Mouse (Mus musculus): ENCODE data around the gene Hnrnpab. TPM values are rescaled to one million over a fixed set of nuclear protein-coding genes. Genes with fewer than 3 reads are reported as not detected.

Gene Hnrnpab
- polyA plus RNA-seq, 1 experiment from 2014 or later: 421 TPM

DNA sequence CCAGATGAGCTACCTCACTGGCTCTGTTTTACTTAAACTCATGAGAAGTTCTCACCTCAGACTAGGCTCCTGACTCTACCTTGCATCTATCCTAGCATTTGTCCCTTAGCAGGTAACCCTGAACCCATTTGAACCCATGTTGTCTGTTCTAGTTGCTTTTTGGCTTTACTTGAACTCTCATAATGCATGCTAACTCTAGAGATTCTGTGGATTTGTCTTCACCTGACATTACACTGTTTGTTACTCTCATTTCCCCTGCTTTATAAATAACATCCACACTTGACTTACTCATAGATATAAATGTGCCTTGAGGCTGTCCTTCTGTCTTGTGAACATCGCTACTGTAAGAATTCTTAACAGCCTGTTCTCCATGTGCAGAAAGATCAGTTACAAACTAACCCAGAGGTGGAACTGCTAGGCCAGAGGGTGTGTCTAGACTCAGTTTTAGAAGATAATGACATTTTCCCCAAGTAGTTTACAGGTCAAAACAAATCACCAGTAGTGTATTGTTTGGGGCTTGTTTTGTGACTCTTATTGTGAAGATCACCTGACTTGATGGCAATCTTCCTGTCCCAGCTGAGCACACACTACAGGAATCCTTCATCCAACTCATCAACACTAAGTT lies 11.1 kb downstream of the Hnrnpab start:
- peaks cover 98% of the 10 kb centered on the region for H3K36me3 ChIP-seq
- 95% methylated on average over 1 of the region's 1 CpGs for WGBS
- ATAC-seq (ENCODE audit: low read depth): no peak

DNA sequence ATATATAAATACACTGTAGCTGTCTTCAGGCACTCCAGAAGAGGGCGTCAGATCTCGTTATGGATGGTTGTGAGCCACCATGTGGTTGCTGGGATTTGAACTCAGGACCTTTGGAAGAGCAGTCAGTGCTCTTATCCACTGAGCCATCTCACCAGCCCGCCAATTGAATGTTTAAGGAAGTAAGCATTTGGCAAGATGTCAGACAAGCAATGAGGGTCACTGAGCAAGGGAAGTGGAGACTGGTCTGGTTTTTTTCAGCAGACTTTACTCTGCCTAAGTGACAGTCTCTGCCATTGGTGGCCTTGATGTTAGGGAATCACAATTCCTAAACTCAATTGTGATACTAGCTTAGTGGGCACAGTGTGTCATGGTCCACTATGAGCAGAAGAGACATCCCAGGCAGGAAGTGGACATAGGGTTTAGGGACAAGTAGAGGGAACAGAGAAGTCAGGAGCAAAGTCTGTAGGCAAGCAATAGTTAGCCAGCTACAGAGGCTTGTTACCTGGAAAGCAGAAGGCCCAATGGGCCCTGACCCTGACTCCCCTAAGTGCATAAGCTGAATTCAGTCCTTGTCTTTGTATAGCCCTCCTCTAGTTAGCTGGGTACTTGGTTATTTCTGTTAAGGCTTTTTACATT lies 11.8 kb downstream of the Hnrnpab start:
- H3K4me3 ChIP-seq: no peak overlapping the region
- H3K4me1 ChIP-seq (replicated peaks): no peaks in the 10 kb centered on the region
- no peaks in the 10 kb centered on the region for H3K27me3 ChIP-seq
- no peak overlapping the region for H3K9ac ChIP-seq
- no peak overlapping the region for H3K27ac ChIP-seq (replicated peaks)
- H3K9me3 ChIP-seq: no peaks in the 10 kb centered on the region
- 77% methylated on average over 3 of the region's 3 CpGs for WGBS
- H3K36me3 ChIP-seq: peaks cover 97% of the 10 kb centered on the region
- ATAC-seq (ENCODE audit: low read depth): no peak
- no peak overlapping the region for H3K4me2 ChIP-seq

More for the DNA sequence above, 11.1 kb downstream of the Hnrnpab start:
- Histone ChIP-seq H3K27ac (replicated peaks) (no peak overlapping the region), H3K4me3 (no peak overlapping the region), H3K4me1 (replicated peaks) (no peaks in the 10 kb centered on the region), H3K27me3 (no peaks in the 10 kb centered on the region), H3K4me2 (no peak overlapping the region), H3K9ac (no peak overlapping the region), H3K9me3 (no peaks in the 10 kb centered on the region)

DNA sequence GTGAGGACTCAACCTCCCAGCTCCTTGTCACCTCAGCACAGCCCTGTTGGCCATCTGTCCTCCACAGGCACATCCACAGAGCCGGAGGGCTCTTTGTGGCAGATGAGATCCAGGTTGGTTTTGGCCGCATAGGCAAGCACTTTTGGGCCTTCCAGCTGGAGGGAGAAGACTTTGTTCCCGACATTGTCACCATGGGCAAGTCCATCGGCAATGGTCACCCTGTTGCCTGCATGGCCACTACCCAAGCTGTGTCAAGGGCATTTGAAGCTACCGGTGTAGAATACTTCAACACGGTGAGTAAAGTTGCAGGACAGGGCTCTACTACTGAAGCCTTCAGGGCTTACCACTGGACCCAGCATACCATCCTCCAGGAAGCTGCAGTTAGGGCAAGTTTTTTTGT lies 12.8 kb downstream of the Hnrnpab start:
- peaks cover 97% of the 10 kb centered on the region for H3K36me3 ChIP-seq
- no peak overlapping the region for H3K4me2 ChIP-seq
- H3K27me3 ChIP-seq: no peaks in the 10 kb centered on the region
- no peak overlapping the region for H3K4me3 ChIP-seq
- H3K27ac ChIP-seq (replicated peaks): no peak overlapping the region
- H3K4me1 ChIP-seq (replicated peaks): no peaks in the 10 kb centered on the region
- 95% methylated on average over 6 of the region's 6 CpGs for WGBS
- ATAC-seq (ENCODE audit: low read depth): 0 out of 2 replicates have a peak, but pooled peaks have one; percentile 4
- no peaks in the 10 kb centered on the region for H3K9me3 ChIP-seq
- H3K9ac ChIP-seq: no peak overlapping the region

DNA sequence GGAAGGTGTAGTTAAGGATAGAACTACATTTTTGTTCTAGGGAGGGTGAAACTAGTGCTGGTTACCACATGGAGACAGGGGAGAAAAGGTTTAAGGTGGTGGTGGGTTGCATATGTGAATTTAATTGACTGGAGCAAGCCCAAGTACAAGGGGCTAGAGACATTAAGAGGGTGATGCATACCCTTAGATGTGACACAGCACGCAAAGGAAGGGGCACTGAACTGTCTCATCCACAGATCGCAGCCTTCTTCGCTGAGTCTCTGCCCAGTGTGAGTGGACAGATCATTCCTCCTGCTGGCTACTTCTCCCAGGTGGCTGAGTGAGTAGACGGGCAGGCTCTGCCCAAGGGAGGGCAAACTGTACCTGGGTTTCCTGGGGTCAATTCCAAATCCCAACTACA lies 13.3 kb downstream of the Hnrnpab start:
- H3K27ac ChIP-seq (replicated peaks): no peak overlapping the region

DNA sequence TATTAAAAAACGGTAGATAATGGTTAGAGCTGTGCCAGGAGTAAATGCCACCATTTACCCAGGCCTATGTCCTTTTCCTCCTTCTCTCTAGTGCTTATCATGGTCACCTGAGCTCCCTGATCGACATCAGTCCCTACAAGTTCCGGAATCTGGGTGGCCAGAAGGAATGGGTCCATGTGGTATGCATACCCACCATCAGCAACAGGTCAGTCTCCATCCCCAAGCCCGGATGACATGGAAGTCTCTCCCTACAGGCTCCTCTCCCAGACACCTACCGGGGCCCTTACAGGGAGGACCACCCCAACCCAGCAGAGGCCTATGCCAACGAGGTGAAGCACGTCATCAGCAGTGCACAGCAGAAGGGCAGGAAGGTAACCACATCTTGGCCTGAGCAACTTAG lies 14.7 kb downstream of the Hnrnpab start:
- Histone ChIP-seq H3K9me3 (no peaks in the 10 kb centered on the region), H3K27ac (replicated peaks) (no peak overlapping the region), H3K9ac (no peak overlapping the region), H3K4me3 (no peak overlapping the region), H3K27me3 (no peaks in the 10 kb centered on the region), H3K4me2 (no peak overlapping the region), H3K36me3 (peaks cover 97% of the 10 kb centered on the region), H3K4me1 (replicated peaks) (no peaks in the 10 kb centered on the region)
- 91% methylated on average over 7 of the region's 7 CpGs for WGBS
- ATAC-seq (ENCODE audit: low read depth): no peak

More for the DNA sequence above, 13.3 kb downstream of the Hnrnpab start:
- peaks cover 97% of the 10 kb centered on the region for H3K36me3 ChIP-seq
- H3K4me1 ChIP-seq (replicated peaks): no peaks in the 10 kb centered on the region
- H3K9ac ChIP-seq: no peak overlapping the region
- no peak overlapping the region for H3K4me3 ChIP-seq
- no peaks in the 10 kb centered on the region for H3K27me3 ChIP-seq
- ATAC-seq (ENCODE audit: low read depth): no peak
- WGBS: 91% methylated on average over 4 of the region's 4 CpGs
- no peaks in the 10 kb centered on the region for H3K9me3 ChIP-seq
- H3K4me2 ChIP-seq: no peak overlapping the region

DNA sequence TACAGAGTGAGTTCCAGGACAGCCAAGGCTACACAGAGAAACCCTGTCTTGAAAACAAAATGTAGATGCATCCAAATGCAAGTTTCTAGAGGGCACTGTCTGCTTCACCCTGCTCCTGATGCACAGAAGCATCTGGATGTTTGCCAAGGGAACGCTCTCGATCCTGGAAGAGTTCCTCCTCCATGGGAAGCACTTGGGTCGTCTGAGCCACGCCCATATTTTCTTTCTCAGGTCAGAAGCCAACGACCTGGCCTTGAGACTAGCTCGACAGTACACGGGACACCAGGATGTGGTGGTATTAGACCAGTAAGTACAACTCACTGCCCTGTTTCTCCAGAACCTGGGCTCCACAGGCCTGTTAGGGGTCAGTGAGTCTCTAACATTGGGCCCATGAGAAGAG lies 15.5 kb downstream of the Hnrnpab start:
- Histone ChIP-seq H3K9ac (no peak overlapping the region), H3K36me3 (peaks cover 97% of the 10 kb centered on the region), H3K4me3 (no peak overlapping the region), H3K4me2 (no peak overlapping the region), H3K9me3 (no peaks in the 10 kb centered on the region), H3K27me3 (no peaks in the 10 kb centered on the region), H3K4me1 (replicated peaks) (peaks cover 4% of the 10 kb centered on the region; the same call in 1 of the 2 replicates), H3K27ac (replicated peaks) (no peak overlapping the region)
- no peak for ATAC-seq (ENCODE audit: low read depth)
- WGBS: 85% methylated on average over 7 of the region's 7 CpGs

DNA sequence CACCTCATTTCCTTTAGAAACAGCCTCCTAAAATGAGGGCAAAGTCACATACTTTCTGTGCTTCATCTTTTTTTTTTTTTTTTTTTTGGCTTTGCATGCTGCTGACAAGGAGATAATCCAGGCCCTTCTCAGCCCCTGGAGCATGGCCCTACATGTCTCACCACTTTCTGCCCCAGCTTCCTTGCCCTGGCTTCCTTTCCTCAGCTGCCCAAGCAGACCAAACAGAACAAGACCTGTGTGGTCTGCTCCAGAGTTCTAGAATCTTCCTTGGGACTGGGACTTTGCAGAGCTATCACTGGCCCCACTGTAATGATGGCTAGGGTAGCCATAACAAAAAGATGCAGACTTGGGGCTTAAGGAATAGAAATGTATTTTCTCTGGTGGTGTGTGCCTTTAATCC lies 16.6 kb downstream of the Hnrnpab start:
- Histone ChIP-seq H3K36me3 (peaks cover 89% of the 10 kb centered on the region), H3K27ac (replicated peaks) (no peak overlapping the region), H3K9ac (no peak overlapping the region), H3K4me1 (replicated peaks) (peaks cover 15% of the 10 kb centered on the region), H3K4me3 (no peak overlapping the region), H3K27me3 (no peaks in the 10 kb centered on the region), H3K4me2 (no peak overlapping the region), H3K9me3 (no peaks in the 10 kb centered on the region)
- no peak for ATAC-seq (ENCODE audit: low read depth)

DNA sequence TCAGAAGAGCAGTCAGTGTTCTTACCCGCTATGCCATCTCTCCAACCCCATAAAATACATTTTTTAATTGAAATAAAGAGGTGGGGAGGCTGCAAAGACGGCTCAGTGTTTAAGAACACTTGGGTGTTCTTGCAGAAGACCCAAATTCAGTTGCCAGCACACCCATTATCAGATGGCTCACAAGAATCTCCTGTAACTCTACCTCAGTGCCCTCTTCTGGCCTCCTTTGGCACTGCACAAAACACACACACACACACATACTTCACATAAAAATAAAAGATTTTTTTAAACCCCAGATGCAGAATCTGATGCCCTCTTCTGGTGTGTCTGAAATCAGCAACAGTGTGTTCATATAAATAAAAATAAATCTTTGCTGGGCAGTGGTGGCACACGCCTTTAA lies 17.8 kb downstream of the Hnrnpab start:
- peaks cover 23% of the 10 kb centered on the region for H3K4me1 ChIP-seq (replicated peaks)
- H3K27me3 ChIP-seq: no peaks in the 10 kb centered on the region
- no peak overlapping the region for H3K4me2 ChIP-seq
- H3K36me3 ChIP-seq: peaks cover 79% of the 10 kb centered on the region
- no peak for ATAC-seq (ENCODE audit: low read depth)
- H3K9me3 ChIP-seq: no peaks in the 10 kb centered on the region
- H3K4me3 ChIP-seq: no peak overlapping the region
- no peak overlapping the region for H3K9ac ChIP-seq
- WGBS: 97% methylated on average over 3 of the region's 3 CpGs
- no peak overlapping the region for H3K27ac ChIP-seq (replicated peaks)

DNA sequence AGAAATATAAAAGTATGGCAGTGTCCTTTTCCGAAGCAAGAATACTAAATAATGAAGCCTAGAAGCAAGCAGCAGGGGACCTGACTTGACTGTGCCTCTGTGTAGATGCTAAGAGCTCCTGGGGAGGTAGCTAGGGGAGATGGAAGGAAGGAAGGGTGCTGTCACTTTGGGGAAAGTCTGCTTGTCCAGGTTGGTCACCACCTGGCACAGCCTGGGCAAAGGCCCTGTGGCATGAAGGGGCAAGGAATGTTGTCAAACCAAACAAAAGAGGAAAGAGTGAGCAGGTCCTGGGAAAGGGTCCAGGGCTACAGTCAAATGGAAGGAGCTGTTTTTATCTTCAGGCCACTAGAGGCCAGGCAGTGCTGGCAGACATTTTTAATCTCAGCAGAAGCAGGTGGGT lies 19.6 kb downstream of the Hnrnpab start:
- peaks cover 61% of the 10 kb centered on the region for H3K36me3 ChIP-seq
- H3K4me2 ChIP-seq: no peak overlapping the region
- no peaks in the 10 kb centered on the region for H3K9me3 ChIP-seq
- H3K4me3 ChIP-seq: no peak overlapping the region
- no peaks in the 10 kb centered on the region for H3K27me3 ChIP-seq
- 95% methylated on average over 1 of the region's 1 CpGs for WGBS
- H3K9ac ChIP-seq: no peak overlapping the region
- peaks cover 29% of the 10 kb centered on the region for H3K4me1 ChIP-seq (replicated peaks)
- no peak for ATAC-seq (ENCODE audit: low read depth)
- no peak overlapping the region for H3K27ac ChIP-seq (replicated peaks)

DNA sequence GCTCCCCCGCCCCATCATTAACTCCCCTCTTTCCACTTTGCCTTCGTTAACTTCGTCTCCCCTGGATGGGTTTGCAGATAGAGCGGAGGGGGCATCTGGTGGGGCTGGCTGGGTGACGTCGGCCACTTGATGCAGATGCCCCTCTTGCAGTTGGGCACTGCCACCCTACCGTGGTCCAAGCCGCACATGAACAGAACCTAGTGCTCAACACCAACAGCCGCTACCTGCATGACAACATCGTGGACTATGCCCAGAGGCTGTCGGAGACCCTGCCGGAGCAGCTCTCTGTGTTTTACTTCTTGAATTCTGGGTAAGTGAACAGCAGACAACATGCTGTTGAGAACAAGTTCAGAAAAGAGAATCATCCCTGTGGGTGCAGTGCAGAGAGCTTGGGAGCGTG lies 20.2 kb downstream of the Hnrnpab start:
- Histone ChIP-seq H3K4me3 (no peak overlapping the region), H3K27ac (replicated peaks) (no peak overlapping the region), H3K36me3 (peaks cover 54% of the 10 kb centered on the region), H3K27me3 (no peaks in the 10 kb centered on the region), H3K9ac (no peak overlapping the region), H3K9me3 (no peaks in the 10 kb centered on the region), H3K4me1 (replicated peaks) (peaks cover 29% of the 10 kb centered on the region), H3K4me2 (no peak overlapping the region)
- 91% methylated on average over 13 of the region's 13 CpGs for WGBS
- ATAC-seq (ENCODE audit: low read depth): no peak

DNA sequence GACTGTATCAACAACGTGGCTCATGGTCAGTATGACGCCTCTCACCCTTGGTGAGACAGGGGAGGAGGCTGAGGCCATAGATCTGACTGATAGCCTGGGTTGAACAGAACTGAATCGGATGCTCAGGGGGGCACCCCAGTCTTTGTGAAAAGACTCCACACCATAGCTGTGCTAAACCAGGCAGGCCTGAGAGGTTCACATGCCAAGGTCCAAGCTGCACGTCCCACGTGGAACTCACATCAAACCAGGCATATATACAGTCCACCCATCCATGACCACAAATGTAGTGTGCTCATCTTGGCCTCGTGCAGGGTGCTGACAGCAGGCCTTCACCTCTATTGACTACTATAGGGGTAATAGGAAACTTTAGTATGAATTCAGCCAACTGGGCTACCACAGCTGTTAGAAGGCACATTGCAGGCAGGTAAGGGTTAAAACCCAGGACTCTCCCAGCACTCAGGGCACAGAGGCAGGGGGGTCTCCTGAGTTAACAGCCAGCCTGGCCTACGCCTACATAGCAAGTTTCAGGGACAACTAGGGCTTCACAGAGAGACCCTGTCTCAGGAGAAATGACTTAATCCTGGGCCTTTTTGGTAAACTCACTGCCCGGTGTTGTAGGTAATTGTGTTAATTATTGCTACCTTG lies 20.9 kb downstream of the Hnrnpab start:
- Histone ChIP-seq H3K4me3 (peak overlapping the region; percentile 66), H3K36me3 (peaks cover 48% of the 10 kb centered on the region), H3K4me2 (peak overlapping the region; percentile 89), H3K9me3 (no peaks in the 10 kb centered on the region), H3K27ac (replicated peaks) (peak overlapping the region; percentile 96; the same call in 1 of the 2 replicates), H3K4me1 (replicated peaks) (peaks cover 29% of the 10 kb centered on the region), H3K27me3 (no peaks in the 10 kb centered on the region), H3K9ac (peak overlapping the region; percentile 86; the same call in 1 of the 2 replicates)
- no peak for ATAC-seq (ENCODE audit: low read depth)
- 58% methylated on average over 8 of the region's 8 CpGs for WGBS

DNA sequence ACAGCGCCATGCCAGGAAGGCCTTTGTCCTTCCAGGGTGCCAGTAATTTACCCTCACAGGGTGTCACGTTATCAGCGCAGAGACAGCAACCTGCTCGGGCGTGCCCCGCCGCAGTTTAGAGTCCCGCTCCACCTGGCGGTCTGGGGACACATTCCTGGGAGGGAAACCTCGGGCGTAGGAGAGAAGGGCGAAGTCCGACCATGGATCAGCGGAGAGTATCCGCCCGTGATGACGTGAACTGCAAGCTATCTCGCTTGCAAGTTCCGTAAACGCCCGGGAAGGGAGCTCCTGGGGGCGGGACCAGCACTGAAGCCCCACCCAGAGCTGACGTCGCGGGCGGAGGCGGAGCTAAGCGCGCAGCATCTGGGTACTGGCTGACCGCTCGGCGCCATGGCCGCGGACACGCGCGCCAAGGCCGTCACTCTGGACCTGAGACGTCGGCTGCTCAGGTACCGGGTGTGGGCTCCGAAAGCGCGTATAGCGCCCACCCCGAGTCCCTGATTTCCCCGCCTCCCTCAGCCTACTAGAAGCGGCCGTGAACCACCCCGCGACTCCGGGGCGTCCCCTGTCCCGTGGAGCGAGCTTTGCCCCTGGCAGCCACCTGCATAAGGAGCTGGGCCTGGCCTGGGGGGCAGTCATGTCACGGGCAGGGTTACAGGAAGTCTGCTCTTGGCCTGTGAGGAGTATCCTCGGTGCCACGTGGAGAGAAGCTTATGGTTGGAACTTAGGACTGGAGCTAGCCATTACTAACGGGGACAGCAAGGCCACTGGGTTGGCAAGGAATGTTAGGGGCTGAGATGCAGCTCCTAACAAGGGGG lies 22.0 kb downstream of the Hnrnpab start, which contains the start of gene Phykpl:
Phykpl (plus strand) TSS at position 327 of the 818 bp plus-strand sequence.
- no peaks in the 10 kb centered on the region for H3K27me3 ChIP-seq
- peak; percentile 95 for ATAC-seq (ENCODE audit: low read depth)

More for the DNA sequence above, 22.0 kb downstream of the Hnrnpab start, which contains the start of gene Phykpl:
- H3K36me3 ChIP-seq: peaks cover 38% of the 10 kb centered on the region
- peaks cover 29% of the 10 kb centered on the region for H3K4me1 ChIP-seq (replicated peaks)
- peak within 1 kb of the TSS; percentile 86 for H3K9ac ChIP-seq
- peak within 1 kb of the TSS; percentile 96 for H3K27ac ChIP-seq (replicated peaks)
- H3K4me2 ChIP-seq: peak within 1 kb of the TSS; percentile 89
- WGBS: under 1% methylated on average over 59 of the region's 59 CpGs
- no peaks in the 10 kb centered on the region for H3K9me3 ChIP-seq
- H3K4me3 ChIP-seq: peak within 1 kb of the TSS; percentile 66
